Mouse (Mus musculus): ENCODE measurements around the gene Alox8.

DNA sequence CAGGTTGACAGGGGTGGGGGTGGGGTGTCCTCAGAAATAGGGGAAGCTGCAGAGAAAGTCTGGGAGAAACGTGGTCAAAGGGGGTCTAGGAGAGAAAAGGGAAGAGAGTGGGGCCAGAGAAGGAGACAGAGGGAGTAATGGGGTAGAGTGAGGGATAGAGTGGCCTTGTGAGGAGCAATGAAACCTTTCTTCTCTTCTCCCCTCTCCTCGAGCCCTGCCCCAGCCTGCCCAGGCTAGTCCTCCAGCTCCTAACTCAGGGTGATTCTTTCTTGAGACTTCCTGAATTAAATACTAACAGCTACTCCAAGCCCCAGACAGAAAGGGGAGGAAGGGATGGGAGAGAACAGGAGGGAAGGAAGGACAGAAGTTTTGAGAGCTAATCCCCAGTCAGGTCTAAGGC is 21.0 kb upstream of the Alox8 start:
- no peak for TF ChIP-seq CTCF (IDR thresholded peaks at IDR 0.05; ENCODE audit: control insufficient read depth, insufficient read depth, insufficient read length)
- TF ChIP-seq USF1 (IDR thresholded peaks at IDR 0.05; ENCODE audit: low read depth) = no peak
- no peak for TF ChIP-seq MAX (IDR thresholded peaks at IDR 0.05)
- no peak for TF ChIP-seq MYOG (IDR thresholded peaks at IDR 0.05; ENCODE audit: control insufficient read depth, extremely low read depth, insufficient read length)
- TF ChIP-seq MYOD1 (IDR thresholded peaks at IDR 0.05; ENCODE audit: control insufficient read depth, insufficient read length, low read depth) = no peak
- TF ChIP-seq FOSL1 (IDR thresholded peaks at IDR 0.05; ENCODE audit: insufficient read depth, low read length, poor library complexity, severe bottlenecking) = no peak

Data from C2C12 (cell line).